10 mouse cellular contexts compared by ENCODE assay signal in the genomic region with DNA sequence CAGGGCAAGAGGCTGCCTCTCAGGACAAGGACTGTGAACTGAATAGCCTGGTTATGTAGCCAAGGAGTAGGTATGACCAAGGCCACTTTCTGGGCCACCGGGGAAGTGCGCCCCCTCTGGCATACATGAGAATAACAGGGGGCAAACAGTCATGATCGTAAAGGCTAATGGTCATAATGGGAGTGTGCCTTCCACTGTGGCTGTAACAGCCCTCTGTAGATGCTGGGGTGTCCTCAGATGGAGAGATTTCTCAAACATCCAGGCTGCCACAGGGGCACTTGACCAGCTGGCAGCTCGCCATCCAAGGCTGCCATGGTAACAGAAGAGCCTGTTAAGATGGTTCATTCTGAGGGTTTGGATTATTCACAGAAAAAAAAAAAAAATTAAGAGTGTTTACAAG.
DNase-seq lines count a peak whose midpoint lies in the region; ATAC-seq and TF ChIP-seq lines count a peak whose summit lies in the region.
"Had no signal": no experiment of that assay in that cellular context is flagged by ENCODE, and none has a peak within 500 bp of the region (broad histone marks: within the 10 kb centered on the region; RNA-seq: fewer than 3 reads in every experiment).

No protein-coding gene starts in this region.

- TF ChIP-seq POLR2A in thymus, adult 2 months (IDR thresholded peaks at IDR 0.05; ENCODE audit: control insufficient read depth, extremely low read depth, insufficient read depth, low read length, poor library complexity), result no peak
- TF ChIP-seq POLR2A in embryonic fibroblast, embryonic 13.5 days (IDR thresholded peaks at IDR 0.05; ENCODE audit: low read depth, low read length), result no peak

- no peak overlapping the region for H3K4me3 ChIP-seq in hindbrain, postnatal 0 days (ENCODE audit: low read length)
- no peak overlapping the region for H3K4me3 ChIP-seq in hindbrain, embryonic 10.5 days
- H3K4me3 ChIP-seq in thymus, adult 2 months (ENCODE audit: control insufficient read depth, insufficient read depth, low read length), result no peak overlapping the region
- no peak overlapping the region for H3K4me3 ChIP-seq in embryonic fibroblast, embryonic 13.5 days (ENCODE audit: insufficient read depth, low read length)
- no peak overlapping the region for H3K4me3 ChIP-seq in stomach, postnatal 0 days (ENCODE audit: low read depth, low read length)
- no peak overlapping the region for H3K4me3 ChIP-seq in heart, embryonic 11.5 days (ENCODE audit: low read depth, low read length)
- no peak overlapping the region for H3K4me3 ChIP-seq in forebrain, embryonic 10.5 days
- H3K4me3 ChIP-seq: erythroblast, embryonic 14.5 days had no signal

- WGBS in hindbrain, postnatal 0 days, result 63% methylated on average over 4 of the region's 4 CpGs
- WGBS in hindbrain, embryonic 10.5 days, result 85% methylated on average over 4 of the region's 4 CpGs
- WGBS in thymus, adult 2 months, result 93% methylated on average over 4 of the region's 4 CpGs
- 73% methylated on average over 4 of the region's 4 CpGs for WGBS in stomach, postnatal 0 days
- 71% methylated on average over 4 of the region's 4 CpGs for WGBS in heart, embryonic 11.5 days (ENCODE audit: insufficient replicate concordance)
- 77% methylated on average over 4 of the region's 4 CpGs for WGBS in forebrain, embryonic 10.5 days

- H3K27ac ChIP-seq in hindbrain, postnatal 0 days, result no peak overlapping the region
- no peak overlapping the region for H3K27ac ChIP-seq in hindbrain, embryonic 10.5 days
- no peak overlapping the region for H3K27ac ChIP-seq in thymus, adult 2 months (ENCODE audit: control insufficient read depth, insufficient read depth, low read length)
- H3K27ac ChIP-seq in embryonic fibroblast, embryonic 13.5 days (ENCODE audit: insufficient read depth, low read length), result no peak overlapping the region
- H3K27ac ChIP-seq in stomach, postnatal 0 days (replicated peaks), result no peak overlapping the region
- H3K27ac ChIP-seq in heart, embryonic 11.5 days (ENCODE audit: low read depth, low read length), result no peak overlapping the region
- no peak overlapping the region for H3K27ac ChIP-seq in forebrain, embryonic 10.5 days

- H3K4me2 ChIP-seq in hindbrain, postnatal 0 days (ENCODE audit: low read depth, low read length), result no peak overlapping the region
- H3K4me2 ChIP-seq in stomach, postnatal 0 days (replicated peaks; ENCODE audit: low read depth), result no peak overlapping the region
- no peak overlapping the region for H3K4me2 ChIP-seq in heart, embryonic 11.5 days

- peak; percentile 68 for DNase-seq in hindbrain, postnatal 0 days (ENCODE audit: low spot score)
- no peak for DNase-seq in hindbrain, embryonic 10.5 days (ENCODE audit: low spot score)
- no peak for DNase-seq in thymus, adult 2 months
- no peak for DNase-seq in thymus, postnatal 36 days
- DNase-seq in stomach, postnatal 0 days (ENCODE audit: low spot score), result no peak
- DNase-seq in forebrain, embryonic 10.5 days (ENCODE audit: extremely low spot score, low spot score), result no peak

- TF ChIP-seq EP300 in stomach, postnatal 0 days (optimal IDR thresholded peaks at IDR 0.05), result no peak

- no peak overlapping the region for H3K9ac ChIP-seq in hindbrain, postnatal 0 days (replicated peaks; ENCODE audit: low read length)
- H3K9ac ChIP-seq in stomach, postnatal 0 days (ENCODE audit: low read length), result no peak overlapping the region
- no peak overlapping the region for H3K9ac ChIP-seq in heart, embryonic 11.5 days (ENCODE audit: low read depth, low read length)

- H3K36me3 ChIP-seq in hindbrain, postnatal 0 days (ENCODE audit: insufficient read depth, low read length), result peaks cover 20% of the 10 kb centered on the region
- peaks cover 73% of the 10 kb centered on the region for H3K36me3 ChIP-seq in hindbrain, embryonic 10.5 days
- no peaks in the 10 kb centered on the region for H3K36me3 ChIP-seq in thymus, adult 2 months (ENCODE audit: control insufficient read depth, insufficient read depth, low read length)
- H3K36me3 ChIP-seq in stomach, postnatal 0 days (ENCODE audit: control insufficient read depth, insufficient read depth, low read length), result peaks cover 11% of the 10 kb centered on the region; the same call in 1 of the 2 replicates
- H3K36me3 ChIP-seq in heart, embryonic 11.5 days (ENCODE audit: control insufficient read depth, insufficient read depth, low read length), result peaks cover 12% of the 10 kb centered on the region
- peaks cover 70% of the 10 kb centered on the region for H3K36me3 ChIP-seq in forebrain, embryonic 10.5 days (replicated peaks)

- ATAC-seq in hindbrain, postnatal 0 days, result peak; percentile 25; the same call in 1 of the 2 replicates
- no peak for ATAC-seq in stomach, postnatal 0 days (ENCODE audit: low FRiP score, low TSS enrichment)
- ATAC-seq in heart, embryonic 11.5 days (replicated peaks; ENCODE audit: insufficient number of reproducible peaks, low FRiP score, low TSS enrichment), result no peak
- ATAC-seq: Patski had no signal

- no peaks in the 10 kb centered on the region for H3K9me3 ChIP-seq in hindbrain, postnatal 0 days (ENCODE audit: low read length)
- no peaks in the 10 kb centered on the region for H3K9me3 ChIP-seq in hindbrain, embryonic 10.5 days
- no peaks in the 10 kb centered on the region for H3K9me3 ChIP-seq in stomach, postnatal 0 days (ENCODE audit: control insufficient read depth, low read length)
- no peaks in the 10 kb centered on the region for H3K9me3 ChIP-seq in heart, embryonic 11.5 days (replicated peaks; ENCODE audit: control insufficient read depth, low read length)
- H3K9me3 ChIP-seq in forebrain, embryonic 10.5 days, result no peaks in the 10 kb centered on the region

- H3K4me1 ChIP-seq in hindbrain, postnatal 0 days (ENCODE audit: insufficient read depth, low read length), result peaks cover 24% of the 10 kb centered on the region
- peaks cover 2% of the 10 kb centered on the region; the same call in 1 of the 2 replicates for H3K4me1 ChIP-seq in hindbrain, embryonic 10.5 days (replicated peaks)
- H3K4me1 ChIP-seq in thymus, adult 2 months (replicated peaks; ENCODE audit: control insufficient read depth, insufficient read depth, low read length), result no peaks in the 10 kb centered on the region
- H3K4me1 ChIP-seq in embryonic fibroblast, embryonic 13.5 days (ENCODE audit: control insufficient read depth, insufficient read depth, low read length), result no peaks in the 10 kb centered on the region
- H3K4me1 ChIP-seq in stomach, postnatal 0 days (replicated peaks; ENCODE audit: control insufficient read depth, insufficient read depth), result no peaks in the 10 kb centered on the region
- H3K4me1 ChIP-seq in heart, embryonic 11.5 days (ENCODE audit: control insufficient read depth, insufficient read depth, low read length), result no peaks in the 10 kb centered on the region
- peaks cover 9% of the 10 kb centered on the region for H3K4me1 ChIP-seq in forebrain, embryonic 10.5 days

- peak; percentile 76 for TF ChIP-seq CTCF in hindbrain, postnatal 0 days (IDR thresholded peaks at IDR 0.05; ENCODE audit: low read depth)
- TF ChIP-seq CTCF in thymus, adult 2 months (IDR thresholded peaks at IDR 0.05; ENCODE audit: borderline replicate concordance, control insufficient read depth, extremely low read depth, insufficient read depth, low read length, poor library complexity), result 0 out of 2 replicates have a peak, but pooled peaks have one; percentile 28
- 0 out of 2 replicates have a peak, but pooled peaks have one; percentile 22 for TF ChIP-seq CTCF in embryonic fibroblast, embryonic 13.5 days (IDR thresholded peaks at IDR 0.05; ENCODE audit: borderline replicate concordance, insufficient read depth, low read length)
- TF ChIP-seq CTCF in stomach, postnatal 0 days (IDR thresholded peaks at IDR 0.05; ENCODE audit: low read depth), result peak; percentile 64

- H3K27me3 ChIP-seq in hindbrain, postnatal 0 days (ENCODE audit: insufficient read depth, low read length), result no peaks in the 10 kb centered on the region
- no peaks in the 10 kb centered on the region for H3K27me3 ChIP-seq in hindbrain, embryonic 10.5 days (ENCODE audit: insufficient read depth, poor library complexity, severe bottlenecking)
- H3K27me3 ChIP-seq in thymus, adult 2 months (ENCODE audit: control insufficient read depth, insufficient read depth, low read length), result no peaks in the 10 kb centered on the region
- no peaks in the 10 kb centered on the region for H3K27me3 ChIP-seq in stomach, postnatal 0 days (ENCODE audit: control insufficient read depth, insufficient read depth, low read length)
- no peaks in the 10 kb centered on the region for H3K27me3 ChIP-seq in heart, embryonic 11.5 days (ENCODE audit: control insufficient read depth, insufficient read depth, low read length)
- H3K27me3 ChIP-seq in forebrain, embryonic 10.5 days (ENCODE audit: poor library complexity, severe bottlenecking), result peaks cover 67% of the 10 kb centered on the region
- H3K27me3 ChIP-seq: Patski had no signal

Comparison
In these comparisons a context has a peak if more than half of its experiments do, and no peak if none do; other contexts are left out.
1. CTCF ChIP-seq: peak in every context shown above with its lines; median percentile 76 in hindbrain, postnatal 0 days; 64 in stomach, postnatal 0 days; 28 in thymus, adult 2 months; 22 in embryonic fibroblast, embryonic 13.5 days.